Mouse (Mus musculus) layer of hippocampus, adult 9-11 months (tissue): ENCODE results near the gene Hax1.
A peak's percentile ranks its signal among the peaks of the same experiment; 100 is the strongest.

Experiments used
- DNase-seq: peaks from one replicate; pipeline ENCODE4 v3.0.0; 2022

The Hax1 gene

DNA sequence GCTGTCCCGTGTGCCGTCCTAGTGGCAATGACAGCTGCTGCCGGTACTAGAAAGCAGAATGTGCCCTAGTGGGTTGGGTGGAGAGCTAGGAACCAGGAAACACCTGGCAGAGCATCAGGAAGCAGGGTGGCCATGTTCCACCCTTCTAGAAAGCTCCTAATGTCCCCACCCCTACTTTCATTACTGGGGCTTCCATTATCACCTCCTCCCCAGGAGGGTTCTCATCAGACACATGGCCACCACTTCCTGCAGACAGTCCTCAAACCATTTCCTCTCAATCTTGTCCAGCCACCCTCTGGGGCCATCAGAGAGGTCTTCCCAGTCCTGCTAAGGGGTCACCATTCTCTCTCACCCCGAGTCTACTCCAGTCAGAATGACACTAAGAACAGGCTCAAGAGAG is 37.1 kb downstream of the Hax1 start:
- no peak for DNase-seq

DNA sequence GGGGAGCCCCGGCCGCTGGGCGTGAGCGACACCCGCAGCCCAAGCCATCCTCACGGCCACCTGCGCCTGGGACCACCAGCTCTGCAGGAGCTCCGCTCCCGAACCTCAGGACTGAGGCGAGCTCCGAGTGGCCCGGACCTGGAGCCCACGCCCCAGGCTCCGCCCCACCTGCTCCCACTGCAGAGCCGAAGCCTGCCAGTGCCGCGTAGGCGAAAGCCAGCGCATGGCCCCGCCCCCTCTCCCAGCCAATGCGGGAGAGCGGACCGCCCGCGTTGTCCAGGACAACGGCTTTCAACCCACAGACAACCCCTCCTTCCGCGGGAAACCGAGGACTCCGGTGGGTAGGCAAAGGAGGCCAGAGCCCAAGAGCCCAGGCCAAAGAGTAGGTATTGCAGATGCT is 38.1 kb downstream of the Hax1 start:
- DNase-seq, result peak; percentile 97

DNA sequence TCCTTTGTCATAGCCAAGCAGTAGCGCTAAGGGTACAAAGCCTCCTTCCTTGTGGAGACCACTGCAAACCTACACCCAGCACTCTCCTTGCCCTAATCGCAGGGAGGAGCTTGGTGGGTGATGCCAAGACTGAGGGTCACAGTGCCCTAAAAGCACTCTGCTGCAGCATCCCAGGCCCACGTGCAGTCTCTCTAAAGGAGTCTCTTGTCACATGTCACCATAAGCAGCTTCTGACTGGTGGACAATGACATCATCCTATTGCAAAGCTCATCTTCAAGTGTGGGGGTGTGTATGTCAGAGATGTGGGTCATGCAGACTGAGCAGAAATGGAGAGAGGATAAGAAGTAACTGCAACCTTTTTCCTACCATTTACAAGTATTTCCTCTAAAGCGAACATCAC is 39.1 kb downstream of the Hax1 start:
- peak; percentile 83 for DNase-seq

DNA sequence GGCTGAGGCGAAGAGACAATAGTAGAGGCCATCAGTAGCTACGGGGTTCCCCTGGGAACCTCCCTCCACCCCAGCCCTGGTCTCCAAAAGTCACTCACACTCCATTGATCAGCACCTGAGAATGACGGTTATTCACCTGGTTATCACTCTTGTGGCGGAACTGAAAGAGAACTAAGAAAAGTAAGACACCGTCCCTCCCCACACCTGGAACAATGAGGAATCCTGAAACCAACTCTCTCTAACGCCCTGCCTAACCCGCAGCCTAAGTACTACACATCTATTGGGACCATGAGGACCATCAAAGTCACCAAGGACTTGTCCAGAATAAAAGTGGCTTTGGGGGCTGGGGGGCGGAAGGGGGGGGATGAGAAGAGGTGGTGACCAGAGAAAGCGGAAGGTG is 40.7 kb downstream of the Hax1 start:
- no peak for DNase-seq

DNA sequence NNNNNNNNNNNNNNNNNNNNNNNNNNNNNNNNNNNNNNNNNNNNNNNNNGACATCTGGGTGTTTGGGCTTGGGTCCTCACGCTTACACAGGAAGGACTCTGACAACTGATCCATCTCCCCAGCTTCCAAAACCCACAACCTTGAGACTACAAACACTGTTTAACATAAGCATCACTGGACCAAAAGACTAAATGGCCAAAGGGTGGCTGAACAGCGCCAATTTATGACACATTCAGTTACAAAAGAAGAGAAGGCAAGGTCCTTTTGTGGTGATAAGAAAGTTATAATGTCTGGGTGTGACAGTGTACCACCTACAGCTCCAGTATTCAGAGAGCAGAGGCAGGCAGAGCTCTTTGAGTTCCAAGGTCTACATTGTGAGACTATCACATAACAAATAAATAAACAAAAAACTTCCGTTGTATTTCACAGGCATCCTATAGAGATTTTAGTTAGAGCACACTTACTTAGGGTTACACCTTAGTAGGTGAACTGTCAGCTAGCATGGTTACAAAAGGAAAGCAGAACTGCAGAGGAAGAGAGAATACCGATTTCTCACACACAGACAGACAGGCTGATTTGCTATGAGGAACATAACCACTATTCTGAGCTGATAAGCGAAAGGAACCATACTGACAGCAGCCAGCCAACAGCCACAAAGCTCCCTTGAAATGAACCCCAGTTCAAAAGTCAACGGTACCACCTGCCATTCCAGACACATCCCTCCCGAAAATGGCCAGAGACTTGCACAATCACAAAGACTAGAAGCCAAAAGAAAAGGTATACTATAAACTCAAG is 42.2 kb downstream of the Hax1 start:
- DNase-seq, result no peak

DNA sequence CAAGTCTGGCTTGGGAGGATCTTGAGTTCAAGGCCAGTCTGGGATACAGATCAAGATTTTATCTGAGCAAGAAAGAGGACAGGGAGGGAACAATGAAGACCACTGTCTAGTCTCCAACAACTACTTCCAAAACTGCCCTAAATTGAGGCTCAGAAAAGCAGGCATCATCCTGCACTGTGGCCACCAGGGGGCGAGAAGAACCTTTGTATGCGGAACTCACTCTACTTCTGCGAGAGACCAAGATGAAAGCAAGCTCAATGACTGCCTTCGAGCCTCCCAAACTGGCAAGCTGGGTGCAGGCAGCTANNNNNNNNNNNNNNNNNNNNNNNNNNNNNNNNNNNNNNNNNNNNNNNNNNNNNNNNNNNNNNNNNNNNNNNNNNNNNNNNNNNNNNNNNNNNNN is 45.2 kb downstream of the Hax1 start:
- peak; percentile 70 for DNase-seq

DNA sequence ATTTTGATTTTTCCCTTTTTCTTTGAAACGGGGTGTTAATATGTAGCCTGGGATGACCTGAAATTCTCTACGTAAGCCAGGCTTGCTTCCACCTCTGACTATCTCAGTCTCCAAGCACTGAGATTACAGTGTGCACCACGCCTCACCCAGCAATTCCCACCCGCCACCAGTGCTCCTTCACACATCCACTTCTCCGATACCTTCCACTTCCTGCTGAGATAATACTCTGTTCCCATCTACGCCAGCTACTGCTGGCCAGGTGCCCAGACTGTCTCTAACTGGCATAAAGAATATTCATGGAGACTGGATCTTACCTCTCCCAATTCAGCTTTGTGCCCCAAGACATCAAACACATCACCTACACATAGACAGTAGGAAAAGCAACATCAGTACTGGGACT is 49.9 kb downstream of the Hax1 start:
- no peak for DNase-seq

DNA sequence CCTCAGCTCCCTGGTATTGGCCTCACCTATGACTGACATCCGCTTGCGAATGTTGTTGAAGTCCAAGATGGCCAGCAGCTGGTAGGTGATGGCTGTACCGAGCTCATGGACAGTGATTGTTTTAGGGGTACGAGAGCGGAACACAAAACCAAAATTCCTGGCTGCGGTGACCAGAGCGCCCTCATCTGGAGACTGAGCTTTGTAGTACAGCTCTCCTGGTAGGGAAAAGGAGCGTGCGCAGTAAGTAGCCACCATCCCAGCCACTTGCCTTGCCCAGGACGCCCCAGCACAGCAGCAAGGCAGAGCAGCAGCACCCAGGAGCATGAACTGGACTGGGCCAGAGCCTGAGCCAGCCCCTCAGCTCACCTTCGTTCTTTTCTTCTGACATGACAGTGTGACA is 50.6 kb downstream of the Hax1 start:
- no peak for DNase-seq
